Mouse (Mus musculus): ENCODE measurements at regions not wholly inside any gene's neighbourhood (a gene's known extent, or its start where the extent isn't known, plus 50 kb on each side); places are given as distances from the start of the nearest gene placed in this dataset.

DNA sequence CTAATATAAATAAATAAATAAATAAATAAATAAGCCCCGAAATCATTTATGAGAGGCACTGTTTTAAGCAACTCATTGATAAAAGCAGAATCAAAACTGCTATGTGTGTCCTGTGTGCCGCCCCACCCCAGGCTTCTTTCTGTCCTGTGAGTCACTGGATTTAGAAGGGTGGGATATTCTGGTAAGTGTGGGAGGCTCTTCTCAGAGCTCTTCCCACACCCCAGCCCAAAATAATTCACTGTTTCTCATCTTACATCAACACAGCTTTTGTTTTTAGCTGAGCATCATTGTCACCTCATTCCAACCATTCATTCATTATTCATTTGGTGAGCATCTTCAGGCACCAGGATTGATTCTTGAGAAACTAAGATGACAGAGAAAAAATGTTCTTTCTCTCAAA is 118.4 kb downstream of the Barx2 start:
- no peak for DNase-seq

DNA sequence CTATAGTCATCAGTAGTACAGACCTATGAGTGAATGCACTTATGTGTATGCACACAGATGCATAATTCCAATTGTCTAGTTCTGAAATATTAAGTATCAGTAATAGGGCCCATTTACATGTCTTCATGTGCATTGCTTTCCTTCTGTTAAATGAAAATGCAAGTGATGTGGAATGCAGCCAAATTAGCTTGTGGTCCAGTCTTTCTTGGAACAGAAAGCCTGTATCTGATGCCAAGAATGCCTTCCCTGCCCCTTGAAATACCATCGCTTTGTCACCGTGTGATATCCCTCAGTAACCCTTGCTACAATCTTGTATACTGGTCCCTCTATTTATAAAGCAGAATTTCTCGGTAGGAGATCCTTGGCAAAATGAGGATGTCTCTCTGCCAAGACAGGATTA is 137.3 kb downstream of the Barx2 start:
- DNase-seq = no peak

DNA sequence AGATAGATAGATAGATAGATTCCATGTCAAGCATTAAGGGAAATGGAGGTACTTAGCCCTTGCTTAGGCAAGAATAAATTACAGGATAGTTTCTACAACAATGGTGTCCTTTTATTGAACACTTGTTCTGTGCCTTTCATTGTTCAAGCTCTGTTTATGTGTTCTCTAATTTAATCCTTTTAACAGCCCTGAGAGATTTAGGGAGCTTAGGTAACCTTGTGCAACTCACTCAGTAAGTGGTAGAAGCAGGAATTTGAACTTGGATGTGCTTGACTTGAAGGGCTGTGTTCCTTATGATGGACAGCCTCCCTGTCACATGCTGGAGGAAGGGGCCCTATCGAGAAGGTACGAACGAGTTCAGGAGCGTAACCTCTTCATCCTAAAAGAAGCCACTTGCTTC is 147.9 kb downstream of the Barx2 start:
- DNase-seq = no peak

DNA sequence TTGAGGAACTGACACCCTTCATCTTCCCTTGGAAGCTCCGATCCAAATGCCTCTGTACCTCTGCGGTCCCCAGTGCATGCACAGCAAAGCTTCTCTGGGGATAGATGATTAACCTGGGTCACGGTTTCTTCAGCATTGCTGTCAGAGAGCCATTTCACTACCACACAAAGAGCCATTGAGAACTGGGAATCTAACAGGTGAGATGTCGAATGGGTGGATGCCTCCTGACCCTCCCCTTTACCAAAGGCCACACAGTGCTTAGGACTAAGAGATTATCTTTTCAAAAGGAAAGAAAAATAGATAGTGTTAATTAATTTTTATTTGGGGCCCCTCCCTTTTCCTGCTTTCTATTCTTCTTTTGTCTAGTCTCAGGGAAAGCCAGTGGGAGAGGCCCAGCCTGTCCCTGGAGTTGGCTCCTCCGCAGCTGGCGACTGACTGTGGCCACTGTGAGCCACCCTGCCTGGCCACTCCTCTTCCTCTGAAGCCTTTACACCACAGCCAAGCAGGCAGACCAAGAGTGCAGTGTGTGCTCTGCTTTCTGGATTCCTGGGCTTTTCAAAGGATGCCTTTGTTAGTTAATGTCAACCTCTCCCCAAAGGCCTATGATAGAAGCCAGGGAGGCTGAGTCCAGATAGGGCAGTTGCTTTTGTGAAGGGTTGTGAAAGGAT is 155.2 kb downstream of the Barx2 start:
- no peak for DNase-seq

DNA sequence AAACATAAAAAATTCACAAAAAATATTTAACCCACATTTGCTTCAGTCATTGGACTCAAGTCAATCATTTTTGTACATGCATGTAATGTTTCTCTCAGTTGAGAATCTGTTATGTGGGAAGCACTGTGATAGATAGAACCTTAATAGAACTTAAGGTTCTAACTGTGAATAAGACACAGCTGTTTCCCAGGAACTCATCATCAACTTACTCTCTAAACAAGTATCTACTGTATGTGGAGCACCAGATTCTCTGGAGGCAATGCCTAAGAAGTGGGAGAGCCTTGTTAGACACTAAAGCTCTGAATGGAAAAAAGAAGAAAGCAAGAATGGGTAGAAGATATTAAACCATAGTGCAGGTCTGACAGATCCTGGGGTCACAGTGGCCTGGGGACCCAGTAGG is 182.8 kb downstream of the Barx2 start:
- no peak for DNase-seq

DNA sequence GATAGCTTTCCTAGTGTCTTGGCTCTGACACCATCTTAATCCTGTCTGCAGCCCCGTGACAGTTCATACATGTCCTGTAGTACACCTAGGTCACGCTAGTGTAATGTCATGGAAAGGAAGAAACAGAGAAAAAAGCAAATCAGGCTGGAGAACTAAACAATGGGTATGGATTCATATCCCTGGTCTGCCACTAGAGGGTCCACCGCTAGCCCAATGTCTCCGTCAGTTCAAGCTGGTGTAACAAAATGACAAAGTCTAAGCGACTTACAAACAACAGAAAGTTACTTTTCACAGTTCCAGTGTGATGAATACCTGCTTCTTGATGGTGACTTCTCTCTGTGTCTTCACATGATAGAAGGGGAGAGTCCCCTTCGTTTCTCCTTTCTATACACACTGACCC is 194.0 kb downstream of the Barx2 start:
- no peak for DNase-seq

DNA sequence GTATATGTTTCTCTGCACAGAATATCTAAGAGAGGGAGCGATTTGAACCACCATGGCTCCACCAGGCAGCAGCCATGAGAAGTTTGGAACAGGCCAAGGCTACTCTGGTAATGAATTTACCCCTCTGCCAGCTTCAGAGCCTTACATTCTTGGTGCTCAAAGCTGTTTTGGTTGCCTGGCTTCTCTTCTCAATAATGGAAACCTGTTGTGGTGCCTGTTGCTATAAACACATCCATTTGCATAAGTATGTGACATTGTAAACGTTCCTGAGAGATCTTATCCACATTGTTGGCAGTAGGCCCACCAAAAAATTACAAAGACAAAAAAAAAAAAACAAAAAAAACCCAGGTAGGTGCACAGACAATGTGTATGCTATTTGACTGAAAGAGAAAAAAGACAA is 203.2 kb downstream of the Barx2 start:
- DNase-seq = no peak

DNA sequence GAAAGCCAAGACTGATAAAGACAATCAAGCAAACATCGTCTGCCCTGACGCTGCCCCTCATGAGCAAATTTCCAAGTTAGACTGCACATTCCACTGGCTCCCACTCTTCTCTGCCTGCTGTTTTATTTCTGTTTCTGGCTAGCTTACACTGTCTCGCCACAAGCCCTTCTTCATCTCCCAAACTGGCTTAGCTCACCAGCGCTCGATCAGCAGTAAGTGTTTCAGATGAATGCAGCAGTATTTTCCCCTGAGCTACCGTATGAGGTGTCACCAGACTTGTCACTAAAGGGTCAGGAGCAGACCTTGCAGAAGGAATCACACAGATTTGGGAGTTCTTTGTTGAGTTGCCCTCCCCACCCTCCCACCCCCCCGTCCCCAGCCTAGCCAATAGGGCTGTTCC is 206.6 kb downstream of the Barx2 start:
- no peak for DNase-seq

DNA sequence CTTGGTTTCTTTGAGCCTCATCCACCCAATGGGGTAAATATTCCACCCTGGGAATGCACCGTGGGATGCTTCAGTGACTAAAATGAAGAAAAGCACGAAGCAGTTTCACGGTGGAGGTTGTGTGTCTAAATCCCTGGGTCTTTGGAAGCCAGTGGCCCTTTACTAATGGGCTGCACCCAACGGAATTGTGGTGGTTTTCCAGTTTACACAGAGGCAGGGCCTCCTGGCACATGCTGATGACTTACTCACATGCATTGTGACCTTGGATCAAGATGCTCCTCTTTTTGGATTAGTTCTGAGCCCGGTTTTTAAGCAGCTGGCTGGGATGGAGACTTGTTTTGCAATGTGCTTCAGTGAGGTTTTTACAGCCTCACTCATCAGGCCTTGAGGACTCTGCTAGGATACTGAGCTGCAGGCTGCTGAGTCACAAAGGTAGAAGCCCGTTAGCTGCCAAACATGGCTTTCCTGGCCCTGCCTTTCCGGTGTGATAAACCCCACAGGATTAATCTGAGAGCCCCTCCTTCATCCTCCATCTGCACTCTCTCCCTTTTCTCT is 222.3 kb downstream of the Barx2 start:
- no peak for DNase-seq

DNA sequence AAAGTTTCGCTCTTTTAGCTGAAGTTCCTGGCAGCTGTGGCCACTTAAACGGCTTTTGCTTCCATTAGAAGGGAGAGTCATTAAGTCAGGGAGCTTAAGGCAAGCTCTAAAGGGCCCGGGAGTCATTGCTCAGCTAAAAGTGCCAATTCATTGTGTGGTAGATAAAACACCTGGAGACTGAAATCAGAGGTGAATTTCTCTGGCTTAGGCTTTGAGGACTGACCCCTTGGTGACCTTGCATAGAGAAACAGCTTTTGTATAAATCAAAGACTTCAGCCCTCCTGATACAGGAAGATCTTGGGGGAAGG is 224.1 kb upstream of the Tmem45b start:
- DNase-seq = no peak

DNA sequence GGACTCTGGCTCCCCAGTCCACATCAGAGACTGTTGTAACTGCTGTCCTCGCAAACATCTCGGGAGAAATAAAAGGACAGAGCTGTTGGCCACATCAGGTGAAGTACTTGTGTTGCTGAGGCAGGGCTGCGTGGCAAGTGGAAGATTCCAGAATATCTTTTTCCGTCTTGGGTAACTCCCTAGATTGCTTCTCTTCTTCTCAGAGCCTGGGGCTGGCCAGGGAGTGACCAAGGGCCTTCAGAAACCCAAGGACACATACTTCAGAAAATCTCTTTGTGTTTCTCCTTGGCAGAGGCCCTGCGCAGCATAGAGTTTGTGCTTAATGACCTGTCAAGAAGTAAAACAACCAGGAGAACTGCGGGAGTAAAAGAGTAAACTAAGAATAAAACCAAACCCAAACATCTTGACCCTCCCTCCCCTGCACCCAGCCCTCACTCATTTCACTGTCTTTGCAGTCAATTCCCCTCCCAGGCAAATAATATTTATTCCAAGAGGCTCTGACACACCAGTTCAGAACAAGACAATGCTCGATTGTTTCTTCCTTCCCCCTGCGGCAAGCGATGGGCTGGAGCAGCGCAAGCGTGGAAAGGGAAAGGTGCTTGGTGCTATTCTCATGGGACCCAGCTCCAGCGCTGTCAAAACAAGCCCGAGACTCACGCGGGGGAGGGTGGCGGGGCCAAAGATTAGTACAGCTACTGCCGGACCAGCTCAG is 223.6 kb upstream of the Tmem45b start:
- no peak for DNase-seq

DNA sequence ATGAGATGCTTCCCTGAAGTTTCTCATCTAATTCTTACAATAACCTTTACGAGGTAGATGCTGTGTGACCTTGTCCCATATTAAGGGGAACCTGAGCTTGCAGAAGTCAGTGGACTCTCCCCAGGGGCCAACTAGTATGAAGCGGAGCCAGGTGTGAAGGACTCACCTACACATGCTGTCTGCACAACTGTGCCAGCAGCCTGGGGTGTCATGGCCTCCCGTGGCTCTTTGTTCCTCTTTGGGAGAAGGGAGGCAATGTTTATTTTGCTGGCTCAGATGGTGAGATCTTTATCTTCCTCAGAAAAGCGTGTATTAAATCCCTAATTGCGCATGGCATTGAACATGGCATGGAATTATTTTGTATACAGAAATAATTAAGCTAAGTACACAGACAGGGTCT is 222.2 kb upstream of the Tmem45b start:
- no peak for DNase-seq

DNA sequence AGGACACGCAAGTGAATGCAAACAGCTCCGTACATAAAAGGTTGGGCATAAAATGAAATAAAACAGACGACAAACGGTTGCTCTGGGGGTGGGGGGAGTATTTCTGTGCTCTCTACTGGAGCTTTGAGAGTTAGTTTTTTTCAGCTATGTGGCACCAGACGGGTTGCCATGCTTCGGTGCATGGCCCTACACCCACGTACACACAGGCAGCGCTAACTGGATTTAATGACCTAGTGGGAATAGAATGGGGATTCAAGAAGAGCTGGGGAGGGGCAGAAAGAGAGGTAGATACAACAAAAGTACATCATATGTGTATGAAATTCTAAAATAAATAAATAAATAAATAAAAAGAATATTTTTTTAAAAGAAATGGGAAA is 220.5 kb upstream of the Tmem45b start:
- no peak for DNase-seq

DNA sequence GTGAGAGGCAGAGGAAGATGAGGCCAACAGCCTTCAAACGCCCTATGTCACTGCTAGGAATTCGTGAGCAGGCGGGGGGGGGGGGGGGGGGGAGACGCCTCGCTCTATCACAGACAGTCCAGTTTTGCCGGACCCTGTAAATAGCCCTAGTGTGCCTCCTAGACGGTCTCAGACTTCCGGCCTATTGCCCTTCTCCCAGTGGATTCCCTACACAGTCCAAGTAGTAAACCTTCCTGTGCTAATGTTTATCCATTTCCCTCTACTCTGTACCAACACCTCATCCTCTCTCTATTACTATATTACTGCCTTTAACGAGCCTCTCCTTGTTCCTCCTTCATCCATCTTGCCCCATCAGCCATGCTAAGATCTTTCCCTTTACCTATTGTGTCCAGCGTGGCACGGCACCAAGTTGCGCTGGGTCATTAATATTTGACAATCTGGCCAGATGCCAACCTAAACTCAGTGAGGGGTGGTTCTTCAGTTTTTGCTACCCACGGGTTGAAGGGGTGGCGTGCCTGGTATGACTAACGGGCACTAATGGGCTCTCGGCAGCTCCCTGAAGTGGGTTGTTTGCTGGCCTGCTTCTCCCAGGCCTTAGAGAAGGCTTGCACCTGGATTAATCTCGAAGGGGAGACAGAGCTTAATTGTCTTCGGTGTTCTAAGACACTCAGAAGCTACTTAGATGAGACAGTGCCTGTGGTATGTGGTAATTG is 220.0 kb upstream of the Tmem45b start:
- no peak for DNase-seq

DNA sequence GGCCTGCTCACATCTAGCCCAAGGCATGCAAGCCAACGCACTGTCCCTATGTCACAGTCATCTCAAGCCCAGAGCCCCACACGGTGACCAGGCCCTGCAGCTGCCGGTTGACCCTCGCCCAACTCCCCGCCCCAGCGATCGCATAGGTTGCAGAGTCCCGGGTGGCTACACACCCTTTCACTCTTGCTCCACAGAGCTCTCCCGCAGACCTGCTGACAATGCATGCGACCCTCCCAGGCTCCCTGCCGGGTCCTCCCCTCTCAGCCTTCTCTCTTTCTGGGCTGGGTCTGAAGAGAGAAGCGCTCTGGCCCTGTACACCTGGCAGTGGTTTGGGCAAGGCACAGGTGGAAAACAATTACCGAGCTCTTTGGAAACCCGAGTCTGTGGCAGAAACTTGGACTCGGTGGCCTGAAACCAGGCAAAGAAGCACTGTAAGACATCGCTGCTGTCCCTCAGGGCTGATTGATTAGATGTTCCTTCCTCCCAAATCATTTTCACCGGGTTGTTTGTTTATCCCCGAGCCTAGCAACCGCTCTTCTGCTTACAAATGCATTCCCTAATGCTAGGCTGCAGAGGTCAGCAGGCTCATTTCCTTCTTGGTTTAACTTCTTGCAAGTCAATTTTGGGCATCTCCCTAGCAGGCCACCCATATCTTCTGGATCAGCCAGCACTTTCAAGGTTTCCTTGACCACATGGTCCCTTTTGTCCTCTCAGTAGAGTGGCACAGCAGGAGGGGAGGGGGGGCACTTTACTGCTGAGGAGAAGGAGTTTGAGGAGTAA is 219.2 kb upstream of the Tmem45b start:
- DNase-seq = no peak

DNA sequence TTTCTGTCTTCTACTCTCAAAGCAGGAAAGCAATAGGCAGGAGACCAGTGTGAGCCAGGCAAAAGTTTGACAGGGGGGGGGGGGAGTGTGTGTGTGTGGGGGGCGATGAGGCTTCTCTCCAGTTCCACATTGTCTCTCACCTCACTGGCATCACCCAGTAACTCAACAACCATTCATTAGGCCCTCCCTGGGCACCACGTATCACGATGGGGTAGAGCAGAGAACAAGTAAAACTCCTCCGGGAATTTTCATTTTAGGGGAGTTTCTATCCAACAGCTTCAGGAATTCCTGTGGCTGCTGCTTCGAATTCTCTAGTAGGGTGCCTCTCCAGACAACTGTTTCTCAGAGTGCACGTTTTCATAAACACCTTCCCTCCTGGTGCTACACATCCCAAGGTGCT is 218.6 kb upstream of the Tmem45b start:
- DNase-seq = no peak

DNA sequence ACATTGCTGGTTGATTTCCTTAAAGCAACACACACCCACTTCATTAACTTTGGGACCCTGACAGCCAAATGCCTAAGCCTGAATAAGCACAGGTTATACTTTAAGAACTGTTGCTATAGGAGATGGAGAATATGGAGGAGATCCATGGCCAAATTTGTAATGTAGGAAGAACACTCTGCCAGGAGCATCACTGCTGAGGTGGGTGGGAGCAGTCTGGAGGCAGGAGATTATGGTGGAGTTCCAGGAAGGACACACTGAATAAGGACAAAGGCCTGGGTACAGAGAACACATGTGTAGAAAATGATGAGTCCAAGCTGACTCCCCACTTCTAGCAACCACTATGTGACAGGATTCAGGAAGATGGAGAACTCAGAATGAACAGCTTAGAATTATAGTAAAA is 212.9 kb upstream of the Tmem45b start:
- no peak for DNase-seq

DNA sequence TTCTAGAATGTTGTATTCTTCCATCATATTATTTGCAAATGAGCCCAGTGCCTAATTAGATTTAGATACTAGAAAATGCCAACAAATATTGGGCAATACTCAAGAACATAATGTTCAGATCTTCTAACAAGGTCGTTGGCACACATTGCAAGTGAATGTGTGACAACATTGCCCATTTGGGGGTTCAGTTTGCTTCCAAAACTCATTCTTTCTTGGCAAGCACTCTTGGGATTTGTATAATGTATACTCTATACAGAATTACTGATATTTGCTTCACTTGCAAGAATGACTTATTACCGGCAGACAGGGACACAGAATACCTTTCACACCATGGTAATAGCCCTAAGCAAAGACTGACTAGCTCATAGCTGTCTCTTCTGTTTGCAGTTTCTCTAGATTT is 194.8 kb upstream of the Tmem45b start:
- no peak for DNase-seq

DNA sequence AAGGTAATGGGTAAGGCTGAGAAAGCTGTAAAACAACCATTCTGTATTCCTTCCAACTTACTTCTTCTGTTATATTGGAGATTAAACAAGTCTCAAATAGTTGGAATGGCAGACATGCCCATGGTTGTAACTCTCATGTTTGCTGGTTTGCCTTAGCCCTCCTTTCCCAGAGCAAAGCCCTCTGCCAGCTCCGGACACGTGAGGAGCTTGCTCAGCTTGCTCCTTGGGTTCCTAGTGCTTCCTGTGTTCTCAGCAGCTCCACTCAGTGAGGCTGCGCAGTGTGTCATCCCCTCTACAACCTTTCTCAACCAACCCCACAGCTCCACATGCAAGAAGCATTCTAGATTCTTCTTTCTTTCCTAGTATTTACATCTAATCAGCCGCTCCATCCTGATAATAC is 193.3 kb upstream of the Tmem45b start:
- DNase-seq = no peak

DNA sequence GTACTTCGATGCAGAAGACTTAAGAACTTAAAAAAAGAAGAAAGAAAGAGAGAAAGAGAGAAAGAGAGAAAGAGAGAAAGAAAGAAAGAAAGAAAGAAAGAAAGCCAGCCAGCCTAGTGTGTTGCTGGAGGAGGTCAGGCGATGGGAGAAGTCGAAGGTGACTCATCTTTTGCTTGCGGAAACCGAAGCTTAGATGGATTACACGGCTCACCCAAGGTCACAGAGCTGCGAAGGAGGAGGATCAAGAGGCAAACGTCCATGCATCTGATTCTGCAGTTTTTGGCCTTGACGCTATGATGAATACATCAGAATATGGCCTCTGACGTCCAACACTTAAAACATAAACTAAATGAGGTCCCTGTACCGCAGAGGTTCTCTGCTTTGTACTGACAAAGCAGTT is 192.4 kb upstream of the Tmem45b start:
- no peak for DNase-seq

DNA sequence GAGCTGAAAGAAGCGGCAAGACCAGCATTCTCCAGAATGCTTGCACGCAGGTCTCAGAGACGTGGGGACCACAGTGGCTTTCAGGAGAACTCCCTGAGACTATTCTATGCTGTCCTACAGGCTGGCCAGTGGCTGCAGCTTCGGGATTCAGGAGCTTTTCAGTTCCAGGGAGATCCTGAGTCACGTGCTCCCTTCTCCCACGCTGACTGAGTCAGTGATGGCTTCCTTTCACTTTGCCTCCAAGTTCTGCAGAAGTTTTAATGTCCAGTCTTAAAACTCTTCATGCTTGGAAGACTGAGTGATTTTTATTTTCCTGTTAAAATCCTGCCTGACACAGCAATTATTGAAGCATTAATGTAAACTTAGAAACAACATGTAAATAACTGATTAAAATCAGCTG is 190.5 kb upstream of the Tmem45b start:
- DNase-seq = no peak

DNA sequence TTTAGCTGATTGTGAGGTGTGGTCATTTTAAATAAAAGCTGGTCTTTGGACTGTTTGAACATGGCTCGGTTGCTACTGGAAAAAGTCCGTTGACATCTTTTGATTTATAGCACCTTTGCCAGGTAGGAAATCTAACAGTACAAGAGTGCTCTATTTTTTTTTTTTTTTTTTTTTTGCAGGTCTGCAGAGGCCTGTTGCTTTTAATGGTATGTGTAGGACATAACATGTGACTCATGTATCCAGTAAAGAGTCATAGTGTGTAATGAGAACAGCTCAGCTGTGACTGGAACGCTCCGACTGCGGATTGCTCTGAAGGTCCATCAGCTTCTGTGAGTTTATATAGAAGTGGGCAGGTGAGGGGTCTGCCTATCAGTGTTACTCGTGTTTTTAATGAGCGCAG is 190.0 kb upstream of the Tmem45b start:
- DNase-seq = no peak

DNA sequence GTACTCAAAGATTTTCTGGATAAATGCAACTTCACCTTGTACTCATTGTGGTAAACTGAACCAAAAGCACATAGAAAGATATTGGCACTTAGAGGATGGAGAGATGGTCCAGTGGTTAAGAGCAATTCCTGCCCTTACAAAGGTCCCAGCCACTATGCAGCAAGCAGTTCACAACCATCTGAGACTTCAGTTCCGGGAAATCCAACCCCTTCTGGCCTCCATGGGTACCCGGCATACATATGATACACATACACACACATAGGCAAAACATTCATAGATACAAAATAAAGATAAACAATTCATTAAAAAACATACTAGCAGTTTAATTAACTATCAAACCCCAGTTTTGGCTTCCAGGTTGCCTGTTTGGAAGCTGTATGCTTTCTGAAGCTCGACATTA is 189.5 kb upstream of the Tmem45b start:
- DNase-seq = no peak
